Mouse (Mus musculus) right cerebral cortex, postnatal 4 days (tissue): Measurements from ENCODE around the gene Kcnj3.

Experiments used
- DNase-seq: peaks from one replicate; pipeline ENCODE4 v3.0.0-alpha.2; 2022

Gene Kcnj3

GRCm38 (mm10) chr2:55517297-55517696 lies 81.5 kb downstream of the Kcnj3 start:
- DNase-seq = no peak

GRCm38 (mm10) chr2:55532738-55533491 lies 97.1 kb downstream of the Kcnj3 start:
- DNase-seq = no peak

DNA sequence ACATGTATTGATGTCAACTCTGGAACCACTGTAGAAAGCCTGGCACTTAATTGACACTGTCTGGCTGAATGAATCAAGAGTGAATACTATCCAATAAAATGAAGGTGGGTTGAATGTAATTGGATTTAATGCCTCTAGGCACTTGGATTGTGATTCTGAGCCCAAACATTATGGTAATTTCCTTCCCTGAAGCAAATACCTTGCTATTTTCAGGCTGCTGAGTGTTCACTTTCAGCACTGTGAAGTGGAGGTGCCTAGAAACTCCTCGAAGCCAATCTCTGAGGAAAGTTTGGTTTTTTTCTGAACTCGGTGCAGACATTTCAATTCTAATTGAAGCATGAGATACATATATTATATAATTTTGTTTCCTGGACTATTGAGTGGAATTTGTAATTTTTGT lies 99.2 kb downstream of the Kcnj3 start:
- DNase-seq = no peak

DNA sequence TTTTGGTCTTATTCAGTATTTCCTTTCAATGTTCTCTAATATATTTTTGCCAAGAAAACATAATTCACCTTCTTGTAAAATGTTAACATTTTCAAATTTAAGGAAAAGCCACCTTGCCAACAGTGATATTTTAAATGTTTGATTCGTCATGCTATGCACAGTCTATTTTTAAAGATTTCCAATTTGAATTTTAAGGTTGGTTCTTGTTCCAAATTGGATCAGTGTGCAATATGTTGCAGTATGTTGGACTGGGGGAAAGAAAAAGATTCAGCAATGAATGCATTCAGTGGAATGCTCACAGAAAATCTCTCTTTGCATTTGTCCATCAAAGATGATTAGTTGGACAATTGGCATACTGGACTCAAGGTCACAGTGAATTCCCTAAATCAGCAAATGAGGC lies 99.7 kb downstream of the Kcnj3 start:
- DNase-seq = no peak

DNA sequence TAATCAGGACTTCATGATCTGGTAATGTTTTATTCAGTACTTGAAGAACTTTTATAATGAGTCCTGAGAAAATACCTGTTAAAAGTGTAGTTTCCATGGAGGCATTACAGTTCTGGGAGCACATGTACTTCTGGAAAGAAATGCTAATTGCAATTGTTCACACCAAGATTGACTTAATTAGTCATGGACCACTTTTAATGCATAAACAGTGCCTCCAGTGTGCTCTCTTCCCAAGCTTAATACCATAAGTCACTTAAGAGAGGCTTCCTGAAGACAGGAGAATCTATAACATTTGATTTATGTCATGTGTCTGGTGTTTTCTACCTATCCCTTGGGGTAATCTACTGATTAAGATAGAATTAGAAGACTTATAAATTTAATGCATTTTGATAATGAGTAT lies 111.8 kb downstream of the Kcnj3 start:
- no peak for DNase-seq

GRCm38 (mm10) chr2:55558368-55558985 lies 122.7 kb downstream of the Kcnj3 start:
- DNase-seq = no peak

DNA sequence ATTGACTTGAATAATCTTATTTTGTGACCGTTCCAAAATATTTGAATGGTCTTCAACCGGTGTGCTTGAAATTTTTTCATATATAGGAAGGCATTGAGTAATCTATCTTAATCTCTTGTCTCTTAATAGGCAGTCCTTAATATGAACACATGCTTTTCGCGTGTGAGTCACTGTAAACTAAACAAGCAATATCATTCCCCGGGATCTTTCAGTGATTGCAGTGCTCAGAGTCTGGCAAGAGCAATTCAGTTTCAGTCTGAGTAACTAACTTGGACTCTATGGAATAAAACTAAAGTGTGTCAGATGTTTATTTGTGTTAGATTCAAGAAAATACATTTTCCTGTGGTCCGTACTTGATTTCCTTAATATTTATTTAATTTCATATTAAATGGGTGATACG lies 133.5 kb downstream of the Kcnj3 start:
- no peak for DNase-seq

- no peak for DNase-seq
Observed at GRCm38 (mm10) chr2:55571425-55571824, 135.7 kb downstream of the Kcnj3 start.

GRCm38 (mm10) chr2:55580286-55580685 lies 144.5 kb downstream of the Kcnj3 start:
- DNase-seq = no peak

- peak; percentile 2 for DNase-seq
Observed at GRCm38 (mm10) chr2:55591226-55591988, 155.6 kb downstream of the Kcnj3 start.
